Mouse (Mus musculus): Measurements from ENCODE around the gene Rcn3. TPM values are rescaled to one million over a fixed set of nuclear protein-coding genes. Genes with fewer than 3 reads are reported as not detected.

The Rcn3 gene
- total and polyA plus RNA-seq, 3 experiments = 0.38 TPM; not detected in 2

GRCm38 (mm10) chr7:45076501-45076900, 15.5 kb downstream of the Rcn3 start:
- H3K9me3 ChIP-seq (replicated peaks; ENCODE audit: low read length) = no peaks in the 10 kb centered on the region
- dilution Hi-C loops (cut with MboI; ENCODE audit: extremely low pct_ligation_motif_present, extremely low pct_unique_long_range_greater_than_20kb, low sequenced_read_pairs) = no loop called here
- no peaks in the 10 kb centered on the region for H3K27me3 ChIP-seq (replicated peaks)
- H3K9ac ChIP-seq (ENCODE audit: insufficient read depth, low read depth) = no peak overlapping the region
- H3K27ac ChIP-seq (ENCODE audit: insufficient read depth, low read depth) = no peak overlapping the region; the same call in 1 of the 2 replicates
- TF ChIP-seq USF2 (conservative IDR thresholded peaks at IDR 0.05; ENCODE audit: low read depth, low read length) (no peak), POLR2AphosphoS2 (IDR thresholded peaks at IDR 0.05; ENCODE audit: low read depth, low read length) (no peak)
- H3K79me2 ChIP-seq (replicated peaks; ENCODE audit: control insufficient read depth, extremely low read depth, insufficient read depth, poor library complexity, severe bottlenecking) = peaks cover 9% of the 10 kb centered on the region; the same call in 1 of the 2 replicates
- H3K4me3 ChIP-seq (replicated peaks in 1 of 3; ENCODE audit: low read depth in 2 of 3, low read length in 2 of 3, poor library complexity in 1 of 3) = no peak overlapping the region
- no peak overlapping the region for H3K4me2 ChIP-seq (ENCODE audit: insufficient read depth, low read depth, poor library complexity, severe bottlenecking)
- peaks cover 47 to 58% of the 10 kb centered on the region in 2 experiments for H3K36me3 ChIP-seq (replicated peaks in 1 of 2; ENCODE audit: control insufficient read depth in 1 of 2, insufficient read depth in 1 of 2, low read length in 1 of 2)
- H3K4me1 ChIP-seq (ENCODE audit: control insufficient read depth in 1 of 2, insufficient read depth in 2 of 2) = peaks cover 4 to 8% of the 10 kb centered on the region in 2 experiments; a peak in 1 of 4 replicates
- in situ Hi-C loops (cut with MboI; ENCODE audit: low pct_ligation_motif_present, low pct_unique_long_range_greater_than_20kb, low sequenced_read_pairs) = no loop called here
- no peak for DNase-seq (ENCODE audit: extremely low read depth)

- no peak for DNase-seq (ENCODE audit: extremely low read depth)
- dilution Hi-C loops (cut with MboI; ENCODE audit: extremely low pct_ligation_motif_present, extremely low pct_unique_long_range_greater_than_20kb, low sequenced_read_pairs) (no loop called here), in situ Hi-C loops (cut with MboI; ENCODE audit: low pct_ligation_motif_present, low pct_unique_long_range_greater_than_20kb, low sequenced_read_pairs) (no loop called here)
- Histone ChIP-seq H3K4me3 (replicated peaks in 1 of 3; ENCODE audit: low read depth in 2 of 3, low read length in 2 of 3, poor library complexity in 1 of 3) (no peak overlapping the region), H3K9ac (ENCODE audit: insufficient read depth, low read depth) (no peak overlapping the region), H3K4me1 (ENCODE audit: control insufficient read depth in 1 of 2, insufficient read depth in 2 of 2) (peaks cover 7 to 8% of the 10 kb centered on the region in 2 experiments; a peak in 2 of 4 replicates), H3K79me2 (replicated peaks; ENCODE audit: control insufficient read depth, extremely low read depth, insufficient read depth, poor library complexity, severe bottlenecking) (peaks cover 10% of the 10 kb centered on the region; the same call in 1 of the 2 replicates), H3K9me3 (replicated peaks; ENCODE audit: low read length) (no peaks in the 10 kb centered on the region), H3K27ac (ENCODE audit: insufficient read depth, low read depth) (no peak overlapping the region), H3K4me2 (ENCODE audit: insufficient read depth, low read depth, poor library complexity, severe bottlenecking) (no peak overlapping the region), H3K27me3 (replicated peaks) (no peaks in the 10 kb centered on the region), H3K36me3 (replicated peaks in 1 of 2; ENCODE audit: control insufficient read depth in 1 of 2, insufficient read depth in 1 of 2, low read length in 1 of 2) (peaks cover 47 to 62% of the 10 kb centered on the region in 2 experiments)
- TF ChIP-seq BHLHE40 (IDR thresholded peaks at IDR 0.05; ENCODE audit: low read depth, low read length) = no peak
- peak; percentile 46; the same call in 1 of the 2 replicates for TF ChIP-seq MEF2A (IDR thresholded peaks at IDR 0.05; ENCODE audit: borderline replicate concordance, low read depth, low read length)
- no peak for TF ChIP-seq MXI1 (IDR thresholded peaks at IDR 0.05; ENCODE audit: low read depth, low read length)
- no peak for TF ChIP-seq TBP (conservative IDR thresholded peaks at IDR 0.05; ENCODE audit: low read depth, low read length)
- TF ChIP-seq PAX5 (IDR thresholded peaks at IDR 0.05; ENCODE audit: low read length) = no peak
- TF ChIP-seq ZKSCAN1 (IDR thresholded peaks at IDR 0.05; ENCODE audit: borderline replicate concordance, low read depth, low read length) = no peak
- no peak for TF ChIP-seq USF1 (IDR thresholded peaks at IDR 0.05; ENCODE audit: low read depth, low read length)
These were observed 16.6 kb downstream of the Rcn3 start for GRCm38 (mm10) chr7:45075405-45075804.

- Histone ChIP-seq H3K27ac (ENCODE audit: insufficient read depth, low read depth) (no peak overlapping the region), H3K4me3 (replicated peaks in 1 of 3; ENCODE audit: low read depth in 2 of 3, low read length in 2 of 3, poor library complexity in 1 of 3) (no peak overlapping the region), H3K9ac (ENCODE audit: insufficient read depth, low read depth) (no peak overlapping the region), H3K36me3 (replicated peaks in 1 of 2; ENCODE audit: control insufficient read depth in 1 of 2, insufficient read depth in 1 of 2, low read length in 1 of 2) (peaks cover 47 to 74% of the 10 kb centered on the region in 2 experiments), H3K9me3 (replicated peaks; ENCODE audit: low read length) (no peaks in the 10 kb centered on the region), H3K4me1 (ENCODE audit: control insufficient read depth in 1 of 2, insufficient read depth in 2 of 2) (peaks cover 8 to 14% of the 10 kb centered on the region in 2 experiments; a peak in 3 of 4 replicates), H3K79me2 (replicated peaks; ENCODE audit: control insufficient read depth, extremely low read depth, insufficient read depth, poor library complexity, severe bottlenecking) (peaks cover 16% of the 10 kb centered on the region), H3K4me2 (ENCODE audit: insufficient read depth, low read depth, poor library complexity, severe bottlenecking) (no peak overlapping the region), H3K27me3 (replicated peaks) (no peaks in the 10 kb centered on the region)
- dilution Hi-C loops (cut with MboI; ENCODE audit: extremely low pct_ligation_motif_present, extremely low pct_unique_long_range_greater_than_20kb, low sequenced_read_pairs) = no loop called here
- in situ Hi-C loops (cut with MboI; ENCODE audit: low pct_ligation_motif_present, low pct_unique_long_range_greater_than_20kb, low sequenced_read_pairs) = no loop called here
- TF ChIP-seq ETS1 (conservative IDR thresholded peaks at IDR 0.05; ENCODE audit: low read depth, low read length) = no peak
- TF ChIP-seq KAT2A (IDR thresholded peaks at IDR 0.05; ENCODE audit: insufficient replicate concordance, low read length) = no peak
- TF ChIP-seq MAFK (IDR thresholded peaks at IDR 0.05; ENCODE audit: insufficient replicate concordance, low read length) = no peak
- TF ChIP-seq BHLHE40 (IDR thresholded peaks at IDR 0.05; ENCODE audit: low read depth, low read length) = no peak
- no peak for TF ChIP-seq NELFE (IDR thresholded peaks at IDR 0.05; ENCODE audit: low read depth, low read length)
- TF ChIP-seq TBP (conservative IDR thresholded peaks at IDR 0.05; ENCODE audit: low read depth, low read length) = no peak
- no peak for DNase-seq (ENCODE audit: extremely low read depth)
These were observed 18.1 kb downstream of the Rcn3 start for GRCm38 (mm10) chr7:45073949-45074348.

Measured in CH12.LX (cell line).